Mouse (Mus musculus): ENCODE data around the gene Mob1a. TPM values are rescaled to one million over a fixed set of nuclear protein-coding genes. Genes with fewer than 3 reads are reported as not detected.
"Not testable (repeated sequence)": the region's sequence is repeated elsewhere in the genome, so short reads cannot be mapped to it uniquely, and the experiment has no call there.

Gene Mob1a
- polyA plus RNA-seq, 1 experiment from 2014 or later: 71.0 TPM

- H3K4me2 ChIP-seq (replicated peaks): peak overlapping the region; percentile 81
- H3K27ac ChIP-seq: no peak overlapping the region
- no peak overlapping the region for H3K4me3 ChIP-seq
- H3K9me3 ChIP-seq: no peaks in the 10 kb centered on the region
- H3K9ac ChIP-seq: no peak overlapping the region
- peaks cover 26% of the 10 kb centered on the region for H3K36me3 ChIP-seq
- ATAC-seq (ENCODE audit: insufficient number of reproducible peaks, insufficient read depth, low FRiP score, low TSS enrichment): no peak
- H3K4me1 ChIP-seq: peaks cover 14% of the 10 kb centered on the region
- H3K27me3 ChIP-seq: no peaks in the 10 kb centered on the region
Observed at GRCm38 (mm10) chr6:83315293-83315692, 10.5 kb upstream of the Mob1a start.

- Histone ChIP-seq H3K9me3 (no peaks in the 10 kb centered on the region), H3K27me3 (no peaks in the 10 kb centered on the region), H3K36me3 (peaks cover 18% of the 10 kb centered on the region), H3K4me2 (replicated peaks) (peak overlapping the region; percentile 81), H3K4me1 (peaks cover 14% of the 10 kb centered on the region), H3K27ac (no peak overlapping the region), H3K9ac (0 out of 2 replicates have a peak overlapping the region, but pooled peaks have one; percentile 15), H3K4me3 (peak overlapping the region; percentile 97)
- ATAC-seq (ENCODE audit: insufficient number of reproducible peaks, insufficient read depth, low FRiP score, low TSS enrichment): no peak
- 4% methylated on average over 10 of the region's 10 CpGs for WGBS
Observed at GRCm38 (mm10) chr6:83316022-83316421, 9.8 kb upstream of the Mob1a start.

DNA sequence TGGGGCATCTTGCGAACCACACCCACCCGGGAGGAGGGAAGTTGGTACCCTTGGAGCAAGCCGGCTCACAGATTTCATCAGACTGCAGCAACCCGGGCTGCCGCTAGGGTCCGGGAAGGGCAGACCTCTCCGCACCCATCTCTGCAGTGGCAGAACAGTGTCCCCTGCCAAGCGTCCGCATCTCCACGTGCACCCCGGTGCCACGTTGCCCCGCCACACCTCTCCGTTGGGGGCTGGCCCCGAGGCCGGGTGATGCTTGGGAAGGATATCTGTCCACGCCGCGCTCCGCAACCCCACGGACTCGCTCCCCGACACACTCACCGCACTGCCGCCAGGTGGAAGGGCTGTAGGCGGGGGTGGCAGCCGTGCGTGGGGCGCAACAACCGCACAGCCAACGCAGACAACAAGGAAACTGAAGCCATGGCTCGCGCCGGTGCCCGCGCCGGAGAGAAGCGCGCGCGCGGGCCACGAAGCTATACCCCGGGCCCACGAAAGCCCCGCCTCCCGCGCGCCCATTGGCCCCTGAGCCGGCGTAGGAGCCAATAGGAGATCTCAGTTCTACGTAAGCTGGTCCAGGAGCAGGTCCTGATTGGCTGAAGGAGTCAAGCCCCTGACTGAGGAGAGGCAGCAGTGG is 8.6 kb upstream of the Mob1a start:
- no peaks in the 10 kb centered on the region for H3K27me3 ChIP-seq
- peak overlapping the region; percentile 81 for H3K4me2 ChIP-seq (replicated peaks)
- WGBS: under 1% methylated on average over 52 of the region's 52 CpGs
- H3K36me3 ChIP-seq: peaks cover 8% of the 10 kb centered on the region; the same call in 1 of the 2 replicates
- peak overlapping the region; percentile 80 for H3K9ac ChIP-seq
- ATAC-seq (ENCODE audit: insufficient number of reproducible peaks, insufficient read depth, low FRiP score, low TSS enrichment): peak; percentile 97
- H3K4me1 ChIP-seq: peaks cover 14% of the 10 kb centered on the region
- H3K4me3 ChIP-seq: peak overlapping the region; percentile 97
- no peaks in the 10 kb centered on the region for H3K9me3 ChIP-seq
- peak overlapping the region; percentile 73 for H3K27ac ChIP-seq

- H3K27me3 ChIP-seq: no peaks in the 10 kb centered on the region
- H3K9me3 ChIP-seq: no peaks in the 10 kb centered on the region
- H3K4me1 ChIP-seq: peaks cover 9% of the 10 kb centered on the region
- H3K36me3 ChIP-seq: no peaks in the 10 kb centered on the region
- H3K4me2 ChIP-seq (replicated peaks): no peak overlapping the region
- no peak overlapping the region for H3K4me3 ChIP-seq
- H3K27ac ChIP-seq: no peak overlapping the region
- no peak for ATAC-seq (ENCODE audit: insufficient number of reproducible peaks, insufficient read depth, low FRiP score, low TSS enrichment)
- 47% methylated on average over 1 of the region's 1 CpGs for WGBS
- no peak overlapping the region for H3K9ac ChIP-seq
Observed at GRCm38 (mm10) chr6:83321927-83322326, 3.9 kb upstream of the Mob1a start.

- Histone ChIP-seq H3K9ac (no peak overlapping the region), H3K9me3 (no peaks in the 10 kb centered on the region), H3K4me3 (no peak overlapping the region), H3K4me2 (replicated peaks) (no peak overlapping the region), H3K36me3 (no peaks in the 10 kb centered on the region), H3K27ac (no peak overlapping the region), H3K27me3 (no peaks in the 10 kb centered on the region), H3K4me1 (peaks cover 12% of the 10 kb centered on the region)
- WGBS: 68% methylated on average over 2 of the region's 2 CpGs
- ATAC-seq (ENCODE audit: insufficient number of reproducible peaks, insufficient read depth, low FRiP score, low TSS enrichment): no peak
Observed at GRCm38 (mm10) chr6:83322794-83323193, 3.0 kb upstream of the Mob1a start.

DNA sequence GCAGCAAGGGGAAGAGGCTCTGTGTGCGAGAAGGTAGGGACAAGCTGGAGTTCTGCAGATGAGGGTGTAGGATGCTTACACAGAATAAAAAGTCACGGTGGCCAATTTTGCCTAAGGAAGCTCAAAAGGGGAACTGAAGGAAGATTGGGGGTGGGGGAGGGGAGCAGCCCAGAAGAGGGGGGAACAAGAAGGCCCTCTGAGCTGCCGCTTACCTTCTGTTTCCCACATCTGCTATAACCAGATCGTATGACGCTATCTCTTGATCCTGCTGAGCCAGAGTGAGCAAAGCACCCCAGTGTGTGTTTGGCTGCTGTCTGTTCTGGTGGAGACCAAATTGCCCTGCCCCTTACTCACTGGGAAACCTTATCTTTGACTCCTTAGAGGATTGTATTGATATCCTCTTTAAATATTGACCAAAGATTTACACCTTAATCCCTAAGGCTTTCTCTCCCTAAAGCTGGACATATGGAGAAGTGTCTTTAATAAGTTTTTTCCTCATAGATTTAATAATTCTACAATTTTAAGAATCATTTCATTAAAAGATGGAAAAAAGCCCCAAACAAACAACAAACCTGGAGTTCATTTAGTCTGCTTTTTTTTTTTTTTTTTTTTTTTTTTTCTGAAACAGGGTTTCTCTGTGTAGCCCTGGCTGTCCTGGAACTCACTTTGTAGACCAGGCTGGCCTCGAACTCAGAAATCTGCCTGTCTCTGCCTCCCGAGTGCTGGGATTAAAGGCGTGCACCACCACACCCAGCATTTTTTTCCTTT is 2.0 kb upstream of the Mob1a start:
- Histone ChIP-seq H3K4me3 (no peak overlapping the region), H3K9ac (0 out of 2 replicates have a peak overlapping the region, but pooled peaks have one; percentile 27), H3K9me3 (no peaks in the 10 kb centered on the region), H3K36me3 (no peaks in the 10 kb centered on the region), H3K4me1 (peaks cover 14% of the 10 kb centered on the region), H3K27me3 (no peaks in the 10 kb centered on the region), H3K27ac (no peak overlapping the region), H3K4me2 (replicated peaks) (no peak overlapping the region)
- 61% methylated on average over 8 of the region's 8 CpGs for WGBS
- ATAC-seq (ENCODE audit: insufficient number of reproducible peaks, insufficient read depth, low FRiP score, low TSS enrichment): no peak

DNA sequence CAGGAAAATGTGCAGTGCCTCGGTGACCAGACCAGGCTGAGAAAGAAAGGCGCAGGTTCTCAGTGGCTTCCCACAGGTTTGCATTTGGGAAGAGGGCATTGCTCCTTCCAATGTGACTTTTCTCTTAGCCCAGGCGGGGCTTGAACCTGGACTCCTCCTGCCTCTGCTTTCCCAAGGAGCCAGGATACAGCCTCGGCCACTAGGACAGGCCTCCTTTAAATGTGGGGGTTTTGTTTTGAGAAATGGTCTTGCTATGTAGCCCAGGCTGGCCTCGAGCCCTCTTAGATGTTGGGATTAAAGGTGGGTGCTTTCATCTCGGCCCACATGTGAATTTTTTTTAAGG is 549 bp downstream of the Mob1a start:
- peak overlapping the region; percentile 95 for H3K9ac ChIP-seq
- 5% methylated on average over 6 of the region's 6 CpGs for WGBS
- no peak for ATAC-seq (ENCODE audit: insufficient number of reproducible peaks, insufficient read depth, low FRiP score, low TSS enrichment)

GRCm38 (mm10) chr6:83326761-83327160 is 945 bp downstream of the Mob1a start:
- Histone ChIP-seq H3K9me3 (no peaks in the 10 kb centered on the region), H3K27me3 (no peaks in the 10 kb centered on the region), H3K27ac (no peak overlapping the region), H3K4me3 (peak overlapping the region; percentile 91), H3K4me2 (replicated peaks) (peak overlapping the region; percentile 65), H3K4me1 (peaks cover 14% of the 10 kb centered on the region), H3K9ac (peak overlapping the region; percentile 95; the same call in 1 of the 2 replicates), H3K36me3 (peaks cover 17% of the 10 kb centered on the region)
- ATAC-seq (ENCODE audit: insufficient number of reproducible peaks, insufficient read depth, low FRiP score, low TSS enrichment): no peak
- WGBS: 73% methylated on average over 6 of the region's 6 CpGs

More for the DNA sequence above, 549 bp downstream of the Mob1a start:
- Histone ChIP-seq H3K4me3 (peak overlapping the region; percentile 91), H3K27me3 (no peaks in the 10 kb centered on the region), H3K4me2 (replicated peaks) (peak overlapping the region; percentile 65), H3K27ac (peak overlapping the region; percentile 90), H3K4me1 (peaks cover 14% of the 10 kb centered on the region), H3K9me3 (no peaks in the 10 kb centered on the region), H3K36me3 (peaks cover 13% of the 10 kb centered on the region)

DNA sequence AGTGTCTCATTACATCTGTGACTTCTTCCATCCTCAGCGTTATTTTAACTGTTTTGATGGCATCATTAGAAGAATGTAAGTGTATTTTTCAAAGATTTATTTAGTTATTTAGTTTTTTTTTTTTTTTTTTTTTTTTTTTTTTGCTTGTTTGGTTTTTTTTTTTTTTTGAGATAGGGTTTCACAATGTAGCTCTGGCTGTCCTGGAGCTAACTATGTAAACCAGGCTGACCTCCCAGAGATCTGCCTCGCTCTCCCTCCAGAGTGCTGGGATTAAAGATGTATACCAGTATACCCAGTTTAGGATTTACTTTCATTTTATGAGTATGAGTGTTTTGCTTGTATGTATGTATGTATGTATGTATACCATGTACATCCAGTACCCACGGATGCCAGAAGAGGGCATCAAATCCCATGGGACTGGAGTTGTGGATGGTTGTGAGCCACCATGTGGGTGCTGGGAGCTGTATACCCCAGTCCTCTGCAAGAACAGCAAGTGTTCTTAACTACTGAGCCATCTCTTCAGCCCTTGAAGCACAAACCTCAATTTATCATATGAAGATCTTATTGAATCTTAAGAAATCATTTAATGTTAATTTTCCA is 1.9 kb downstream of the Mob1a start:
- no peak overlapping the region for H3K4me3 ChIP-seq
- no peak overlapping the region for H3K4me2 ChIP-seq (replicated peaks)
- WGBS: 84% methylated on average over 3 of the region's 3 CpGs
- H3K4me1 ChIP-seq: peaks cover 14% of the 10 kb centered on the region
- H3K27me3 ChIP-seq: no peaks in the 10 kb centered on the region
- H3K27ac ChIP-seq: no peak overlapping the region
- peaks cover 24% of the 10 kb centered on the region for H3K36me3 ChIP-seq
- ATAC-seq (ENCODE audit: insufficient number of reproducible peaks, insufficient read depth, low FRiP score, low TSS enrichment): no peak
- no peaks in the 10 kb centered on the region for H3K9me3 ChIP-seq
- no peak overlapping the region for H3K9ac ChIP-seq

- WGBS: 82% methylated on average over 3 of the region's 3 CpGs
- Histone ChIP-seq H3K27me3 (no peaks in the 10 kb centered on the region), H3K4me3 (no peak overlapping the region), H3K4me1 (no peaks in the 10 kb centered on the region), H3K9ac (no peak overlapping the region), H3K9me3 (no peaks in the 10 kb centered on the region), H3K36me3 (peaks cover 50% of the 10 kb centered on the region), H3K27ac (no peak overlapping the region), H3K4me2 (replicated peaks) (no peak overlapping the region)
- no peak for ATAC-seq (ENCODE audit: insufficient number of reproducible peaks, insufficient read depth, low FRiP score, low TSS enrichment)
Observed at GRCm38 (mm10) chr6:83341387-83341786, 15.6 kb downstream of the Mob1a start.

- Histone ChIP-seq H3K36me3 (peaks cover 46% of the 10 kb centered on the region), H3K9ac (no peak overlapping the region)
- 94% methylated on average over 2 of the region's 2 CpGs for WGBS
Observed at GRCm38 (mm10) chr6:83342957-83343356, 17.1 kb downstream of the Mob1a start.

GRCm38 (mm10) chr6:83345285-83345684 is 19.5 kb downstream of the Mob1a start:
- not testable (repeated sequence) for H3K27me3 ChIP-seq; H3K4me3 ChIP-seq; H3K27ac ChIP-seq; H3K9me3 ChIP-seq; H3K4me2 ChIP-seq (replicated peaks); H3K9ac ChIP-seq; ATAC-seq (ENCODE audit: insufficient number of reproducible peaks, insufficient read depth, low FRiP score, low TSS enrichment)
- WGBS: 94% methylated on average over 8 of the region's 8 CpGs
- Histone ChIP-seq H3K36me3 (peaks cover 28% of the 10 kb centered on the region), H3K4me1 (peaks cover 11% of the 10 kb centered on the region)

More at GRCm38 (mm10) chr6:83342957-83343356, 17.1 kb downstream of the Mob1a start:
- ATAC-seq (ENCODE audit: insufficient number of reproducible peaks, insufficient read depth, low FRiP score, low TSS enrichment): no peak
- Histone ChIP-seq H3K4me3 (no peak overlapping the region), H3K27ac (no peak overlapping the region), H3K27me3 (no peaks in the 10 kb centered on the region), H3K9me3 (no peaks in the 10 kb centered on the region), H3K4me1 (no peaks in the 10 kb centered on the region), H3K4me2 (replicated peaks) (no peak overlapping the region)
